Mouse (Mus musculus) thymus, postnatal 0 days (tissue): ENCODE results near the gene Trim16. TPM values are rescaled to one million over a fixed set of nuclear protein-coding genes. Genes with fewer than 3 reads are reported as not detected.

Source experiments
- DNase-seq: peaks from one replicate; pipeline ENCODE4 v3.0.0-alpha.2; 2015; ENCODE audit warnings: low spot score
- polyA plus RNA-seq: library from polyadenylated mRNA; unstranded; fragments of >200 nt; fragmentation: Nextera tagmentation; extraction: Ambion mirVana; gene quantifications from 2 replicates; pipeline ENCODE4 v1.2.1, GENCODE M21; 2015

Trim16 gene
- polyA plus RNA-seq, 1 experiment from 2014 or later = 4.4 TPM

DNA sequence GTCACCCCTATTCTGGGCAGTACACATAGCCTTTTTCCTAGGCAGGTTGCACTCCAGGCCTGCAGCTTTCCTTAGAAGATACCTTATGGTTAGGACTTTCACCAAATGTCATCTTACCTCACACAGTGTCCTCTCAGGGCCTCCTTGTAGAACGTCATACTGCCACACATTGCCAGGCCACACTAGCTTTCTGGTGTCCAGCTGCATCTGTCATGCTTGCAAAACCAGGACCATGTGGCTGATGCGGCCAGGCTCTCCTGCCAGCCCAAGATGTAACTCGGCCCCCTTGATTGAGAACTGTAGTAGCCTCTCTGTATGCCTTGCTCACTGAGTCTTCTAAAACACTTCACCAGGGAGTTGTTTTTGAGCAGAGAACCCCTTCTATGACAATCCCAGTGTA is 7.9 kb downstream of the Trim16 start:
- no peak for DNase-seq

DNA sequence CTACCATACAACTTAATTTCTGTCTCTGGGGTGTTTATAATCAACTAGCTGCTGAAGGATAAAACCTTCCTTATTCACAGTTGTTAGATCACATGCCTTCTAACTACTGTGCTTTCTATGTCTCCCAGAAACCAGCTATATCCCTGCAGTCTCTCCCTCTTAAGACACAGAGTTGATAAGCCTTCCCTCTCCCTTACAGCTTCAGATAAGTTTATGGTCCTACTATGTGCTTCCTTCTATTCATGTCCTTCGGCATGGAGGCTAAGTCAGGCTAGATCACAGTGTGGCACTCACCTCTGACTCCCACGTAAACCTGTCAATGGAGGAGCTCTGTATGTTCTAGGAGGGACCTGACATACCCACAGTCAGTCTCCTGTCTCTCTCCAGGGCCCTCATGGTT is 10.4 kb downstream of the Trim16 start:
- DNase-seq = no peak

- no peak for DNase-seq
These were observed 11.9 kb downstream of the Trim16 start for GRCm38 (mm10) chr11:62831906-62832305.

DNA sequence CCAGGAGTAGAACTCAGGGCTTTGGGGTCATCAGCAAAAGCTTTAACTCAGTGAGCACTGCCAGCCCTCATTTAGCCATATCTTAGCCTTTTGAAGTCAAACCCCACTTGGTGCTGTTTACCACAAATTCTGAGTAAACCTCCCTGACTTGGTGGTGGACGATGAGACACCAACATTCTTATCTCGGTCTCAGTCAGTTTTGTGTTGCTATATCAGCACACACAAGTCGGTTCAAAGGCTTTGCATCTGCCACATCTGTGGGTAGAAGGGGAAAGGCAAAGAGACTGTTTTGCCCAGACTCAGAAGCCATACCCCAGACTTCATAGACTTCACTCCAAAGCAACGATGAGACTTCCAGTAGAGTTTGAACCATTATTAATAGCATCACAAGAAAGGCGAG is 24.5 kb downstream of the Trim16 start:
- DNase-seq = peak; percentile 20

DNA sequence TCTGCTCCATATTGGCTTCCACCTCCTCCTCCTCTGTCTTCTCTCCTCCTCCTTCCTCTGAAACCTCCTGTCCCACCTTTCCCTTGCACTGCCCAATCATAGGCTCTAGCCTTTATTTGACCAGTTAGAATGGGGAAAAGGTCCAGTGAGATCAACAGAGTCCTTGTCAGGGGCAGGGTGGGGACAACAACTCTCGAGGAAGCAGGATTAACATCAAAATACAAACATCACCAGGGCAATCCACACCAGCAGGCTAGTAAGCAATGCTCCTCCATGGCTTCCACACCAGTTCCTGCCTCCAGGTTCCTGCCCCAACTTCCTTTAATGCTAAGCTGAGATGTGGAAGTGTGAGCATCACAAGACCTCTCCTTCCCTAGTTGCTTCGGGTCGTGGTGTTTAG is 25.7 kb downstream of the Trim16 start:
- no peak for DNase-seq

DNA sequence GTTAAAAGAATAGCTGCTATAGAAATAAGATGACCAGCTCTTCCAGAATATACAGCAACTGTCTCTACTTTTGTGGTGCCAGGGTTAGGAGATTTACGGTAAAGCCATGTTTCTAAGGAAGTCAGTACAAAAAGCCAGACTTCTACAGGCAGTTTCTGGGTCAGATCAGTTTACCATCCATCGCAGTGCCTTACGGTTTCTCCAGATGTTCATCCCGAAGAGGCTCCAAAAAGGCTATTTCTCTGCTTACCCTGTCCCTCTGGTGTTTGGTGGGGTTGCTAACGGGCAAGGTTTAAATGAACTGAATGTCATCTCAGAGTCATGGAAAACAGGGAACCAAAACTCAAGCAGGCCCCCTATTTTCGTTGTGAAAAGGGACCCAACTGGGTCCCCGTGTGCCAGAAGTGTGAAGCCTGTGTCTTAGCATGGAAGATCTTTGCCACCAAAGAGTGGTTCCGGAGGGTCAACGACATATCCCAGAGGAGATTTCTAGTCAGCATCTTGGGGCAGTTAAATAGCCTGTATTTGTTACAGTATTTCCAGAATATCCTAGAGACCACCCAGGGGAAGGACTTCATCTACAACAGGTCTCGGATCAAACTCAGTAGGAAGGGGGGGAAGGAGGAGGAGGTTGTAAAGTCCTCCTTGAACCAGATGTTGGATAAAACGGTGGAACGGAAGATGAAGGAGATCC is 27.1 kb downstream of the Trim16 start, which contains the start of gene Fbxw10:
Gene Fbxw10, plus strand, starts transcription at position 109 of the 694 bp plus-strand sequence.
- DNase-seq = peak; percentile 74

- peak; percentile 18 for DNase-seq
These were observed 27.7 kb downstream of the Trim16 start for GRCm38 (mm10) chr11:62847655-62848191.

- DNase-seq = no peak
These were observed 28.3 kb downstream of the Trim16 start for GRCm38 (mm10) chr11:62848301-62848700.

DNA sequence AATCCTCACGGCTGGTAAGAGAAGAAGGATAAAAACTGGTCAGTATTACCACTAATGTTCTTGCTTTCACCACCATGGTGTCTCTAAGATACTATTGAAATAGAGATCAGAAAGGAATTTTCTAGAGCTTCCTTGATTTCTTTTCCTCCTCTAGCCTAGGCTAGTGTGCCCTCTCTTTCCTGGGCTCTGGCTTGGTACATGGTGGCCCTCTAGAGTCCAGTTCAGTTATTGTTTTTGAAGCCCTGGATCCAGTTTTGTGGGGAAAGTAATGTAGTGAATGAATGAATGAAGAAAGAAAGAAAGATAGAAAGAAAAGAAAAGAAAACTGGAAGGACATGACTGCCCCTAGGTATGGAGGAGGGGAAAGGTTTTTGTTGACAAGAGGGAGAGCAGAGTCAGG is 31.2 kb downstream of the Trim16 start:
- peak; percentile 5 for DNase-seq

DNA sequence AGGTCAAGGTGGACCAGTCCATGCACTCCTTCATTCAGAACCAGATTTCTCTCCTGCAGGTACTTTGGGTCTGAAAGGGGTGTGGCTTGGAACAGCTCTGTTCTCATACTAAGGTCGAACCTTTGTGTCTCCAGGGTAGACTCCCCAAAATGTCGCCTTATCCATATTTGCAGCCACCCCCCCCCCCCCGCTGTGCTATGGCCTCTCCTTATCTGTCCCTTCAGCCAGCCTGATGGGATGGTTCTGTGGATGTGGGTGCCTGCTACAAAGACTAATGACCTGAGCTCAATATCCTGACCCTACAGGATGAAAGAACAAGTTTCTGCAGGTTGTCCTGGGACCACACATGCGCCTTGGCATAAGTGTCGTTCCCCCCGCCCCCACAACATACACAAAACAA is 33.3 kb downstream of the Trim16 start:
- no peak for DNase-seq

DNA sequence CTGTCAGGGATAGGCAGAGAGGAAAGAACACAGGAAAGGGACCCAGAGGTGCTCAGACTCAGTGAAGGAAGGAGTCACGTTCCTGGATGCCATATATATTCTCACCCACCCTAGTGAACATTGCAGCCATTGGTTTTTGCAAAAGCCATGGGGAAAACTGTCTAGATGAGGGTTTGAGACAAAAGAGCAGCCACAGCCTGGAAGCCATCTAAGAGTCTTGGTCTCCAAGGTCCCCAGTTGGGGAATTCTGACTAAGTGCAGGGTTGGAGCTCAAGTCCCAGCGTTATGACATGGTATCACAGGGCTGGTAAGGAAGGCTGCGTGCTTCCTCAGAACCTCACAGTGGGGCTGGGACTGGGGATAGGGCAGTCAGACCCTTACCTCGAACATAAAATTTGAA is 45.5 kb downstream of the Trim16 start:
- no peak for DNase-seq

GRCm38 (mm10) chr11:62866685-62867084 is 46.7 kb downstream of the Trim16 start:
- no peak for DNase-seq

- no peak for DNase-seq
These were observed 49.2 kb downstream of the Trim16 start for GRCm38 (mm10) chr11:62869201-62869600.

DNA sequence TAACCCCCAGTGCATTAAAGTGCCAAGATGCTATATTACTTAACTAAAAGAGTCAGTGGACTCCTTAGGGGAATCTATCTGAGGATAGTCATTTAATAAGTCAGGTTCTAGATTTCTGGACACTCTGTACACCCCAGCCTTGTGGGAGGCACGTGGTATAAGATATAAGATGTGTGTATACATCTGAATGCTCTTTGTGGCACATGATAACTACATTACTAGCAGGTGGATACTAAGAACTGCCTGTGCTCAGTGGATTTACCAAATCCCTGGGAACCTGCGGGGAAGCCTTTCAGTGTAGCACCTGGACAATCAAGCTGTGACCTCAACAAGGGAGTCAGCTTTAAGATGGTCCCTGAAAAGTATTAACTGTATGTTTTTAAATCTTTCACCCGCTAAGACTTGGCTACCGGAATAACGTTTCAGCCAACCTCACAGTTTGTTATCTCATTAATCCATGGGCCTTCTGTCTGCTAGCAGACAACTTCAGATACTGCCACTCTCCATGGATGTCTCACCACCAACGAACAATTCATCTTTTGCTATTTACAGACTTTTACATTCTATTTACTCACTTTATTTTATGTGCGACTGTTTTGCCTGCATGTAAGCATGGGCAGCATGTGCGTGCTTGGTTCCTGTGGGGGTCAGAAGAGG is 49.8 kb downstream of the Trim16 start:
- DNase-seq = no peak

- no peak for DNase-seq
These were observed 53.4 kb downstream of the Trim16 start for GRCm38 (mm10) chr11:62873479-62873878.

- DNase-seq = no peak
These were observed 55.7 kb downstream of the Trim16 start for GRCm38 (mm10) chr11:62875696-62876095.

GRCm38 (mm10) chr11:62876445-62876844 is 56.4 kb downstream of the Trim16 start:
- no peak for DNase-seq

DNA sequence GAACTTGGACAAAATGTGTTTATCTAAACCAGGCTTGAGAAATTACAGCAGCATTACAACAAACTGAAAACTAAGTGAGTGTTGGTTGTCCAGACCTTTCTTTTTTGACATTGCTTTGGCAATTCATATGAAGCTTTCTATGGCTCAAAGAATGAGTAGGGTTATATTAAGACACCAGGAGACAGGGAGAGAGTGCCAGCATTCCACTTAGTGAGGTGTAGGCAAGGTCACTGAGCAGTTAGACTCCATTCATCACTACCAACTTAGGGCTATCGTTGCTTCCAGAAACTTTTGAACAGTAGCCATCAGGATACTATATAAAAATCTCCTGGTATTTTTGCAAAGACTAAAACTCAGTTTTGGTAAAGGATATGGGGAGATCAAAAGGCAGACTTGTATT is 57.4 kb downstream of the Trim16 start:
- DNase-seq = no peak

- no peak for DNase-seq
These were observed 58.7 kb downstream of the Trim16 start for GRCm38 (mm10) chr11:62878728-62879127.

DNA sequence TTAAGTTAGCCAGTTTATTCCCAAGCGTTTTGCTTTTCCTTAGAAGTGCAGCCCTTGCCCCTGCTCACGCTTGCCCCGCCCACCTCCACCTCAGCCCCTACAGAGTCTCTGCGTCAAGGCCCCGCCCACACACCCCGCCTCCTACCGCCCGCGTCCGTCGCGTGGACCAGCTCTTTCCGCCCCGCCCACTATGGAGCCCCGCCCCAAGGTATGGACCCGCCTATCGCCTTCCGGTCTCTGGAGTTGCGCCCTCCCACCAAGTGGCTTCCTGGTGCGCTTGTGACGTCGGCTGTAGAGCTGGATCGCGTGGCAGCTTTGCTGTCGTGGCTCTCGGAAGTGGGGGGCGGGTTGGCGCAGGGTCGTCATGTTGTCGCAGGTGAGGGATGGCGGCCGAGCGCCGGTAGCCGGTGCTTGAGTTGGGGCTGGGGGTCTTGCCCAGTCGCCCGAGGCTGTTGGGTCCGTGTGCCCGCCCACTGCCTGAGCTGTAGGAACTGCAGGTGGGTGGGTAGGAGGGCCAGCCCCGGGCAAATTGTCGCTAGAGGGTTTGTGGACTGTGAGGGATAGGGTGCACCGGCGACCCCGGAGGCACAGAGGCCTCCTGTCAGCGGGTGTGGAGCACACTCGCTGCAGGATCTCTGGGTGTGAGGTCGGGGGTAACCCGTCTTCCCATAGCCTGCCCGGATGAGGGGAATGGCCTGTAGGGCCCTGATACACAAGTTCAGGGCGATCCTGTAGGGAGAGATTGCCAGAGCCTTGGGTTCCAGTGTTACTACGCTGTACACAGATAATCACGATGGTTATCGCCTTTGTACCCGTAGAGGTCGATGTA is 59.4 kb downstream of the Trim16 start, which contains the start of gene Tvp23b:
Gene Tvp23b, plus strand, starts transcription at position 236 of the 829 bp plus-strand sequence.
- peak; percentile 99 for DNase-seq

- no peak for DNase-seq
These were observed 63.4 kb downstream of the Trim16 start for GRCm38 (mm10) chr11:62883407-62883806.

- DNase-seq = no peak
These were observed 65.3 kb downstream of the Trim16 start for GRCm38 (mm10) chr11:62885323-62885722.
